Mouse (Mus musculus) ES-Bruce4 (cell line): ENCODE measurements at regions not wholly inside any gene's neighbourhood (a gene's known extent, or its start where the extent isn't known, plus 50 kb on each side); places are given as distances from the start of the nearest gene placed in this dataset.

Experiments
- H3K27ac ChIP-seq: 2 replicates; pipeline ENCODE4 v1.5.1; 2012; ENCODE audit warnings: low read length, inconsistent platforms; ENCODE audit not compliant: insufficient read depth
- H3K27me3 ChIP-seq: 2 replicates; pipeline ENCODE4 v1.6.1; 2012; ENCODE audit warnings: mild to moderate bottlenecking, low read length, inconsistent platforms; ENCODE audit not compliant: control insufficient read depth, poor library complexity, insufficient read depth, severe bottlenecking
- H3K36me3 ChIP-seq: 2 replicates; pipeline ENCODE4 v1.6.1; 2012; ENCODE audit warnings: inconsistent platforms, mild to moderate bottlenecking, low read length, moderate library complexity; ENCODE audit not compliant: control insufficient read depth, poor library complexity, insufficient read depth, severe bottlenecking
- H3K4me1 ChIP-seq: one replicate; pipeline ENCODE4 v1.8.1; 2011; ENCODE audit warnings: low read length; ENCODE audit not compliant: control insufficient read depth, insufficient read depth
- H3K4me3 ChIP-seq: 2 replicates; pipeline ENCODE4 v1.5.1; 2011; ENCODE audit warnings: low read depth, mild to moderate bottlenecking, low read length
- H3K9ac ChIP-seq: 2 replicates; pipeline ENCODE4 v1.6.1; 2012; ENCODE audit warnings: low read depth, mild to moderate bottlenecking, inconsistent platforms; ENCODE audit not compliant: poor library complexity, severe bottlenecking
- H3K9me3 ChIP-seq: replicated peaks from 2 replicates; pipeline ENCODE4 v1.6.1; 2012; ENCODE audit warnings: mild to moderate bottlenecking, low read length, inconsistent platforms; ENCODE audit not compliant: control insufficient read depth, poor library complexity, insufficient read depth, severe bottlenecking
- CTCF ChIP-seq: IDR thresholded peaks from one replicate; pipeline ENCODE4 v1.8.1; 2011; ENCODE audit warnings: low read depth, low read length
- EP300 ChIP-seq: IDR thresholded peaks from 2 replicates; pipeline ENCODE4 v1.6.1; 2011; ENCODE audit warnings: low read depth, low read length; ENCODE audit not compliant: insufficient read depth
- POLR2A ChIP-seq: IDR thresholded peaks from one replicate; pipeline ENCODE4 v1.8.1; 2011; ENCODE audit warnings: low read length; ENCODE audit not compliant: insufficient read depth

DNA sequence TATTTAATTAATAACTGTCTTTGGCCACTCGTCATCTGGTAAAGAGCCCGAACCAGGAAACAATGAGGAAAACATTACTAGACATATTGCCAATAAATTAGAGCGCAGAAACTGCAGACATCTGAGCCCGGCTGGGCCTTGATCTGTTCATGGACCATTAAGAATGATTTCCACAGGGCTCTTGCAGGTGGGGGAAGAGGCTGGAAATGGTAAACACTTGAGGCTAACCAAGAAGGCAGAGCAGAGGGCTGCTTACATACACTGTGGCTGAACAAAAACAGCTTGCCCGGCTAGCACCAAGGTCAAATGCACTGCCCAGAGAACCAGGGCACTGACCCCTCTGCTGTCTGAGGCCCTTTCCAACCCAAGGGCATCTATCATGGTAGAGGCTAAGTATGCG, 115.5 kb upstream of the Twist2 start:
- TF ChIP-seq CTCF, result no peak
- TF ChIP-seq EP300, result no peak
- TF ChIP-seq POLR2A, result no peak
- no peaks in the 10 kb centered on the region for H3K4me1 ChIP-seq
- H3K27ac ChIP-seq, result no peak overlapping the region
- no peak overlapping the region for H3K9ac ChIP-seq
- no peaks in the 10 kb centered on the region for H3K36me3 ChIP-seq
- H3K9me3 ChIP-seq, result no peaks in the 10 kb centered on the region
- H3K27me3 ChIP-seq, result no peaks in the 10 kb centered on the region
- H3K4me3 ChIP-seq, result no peak overlapping the region

DNA sequence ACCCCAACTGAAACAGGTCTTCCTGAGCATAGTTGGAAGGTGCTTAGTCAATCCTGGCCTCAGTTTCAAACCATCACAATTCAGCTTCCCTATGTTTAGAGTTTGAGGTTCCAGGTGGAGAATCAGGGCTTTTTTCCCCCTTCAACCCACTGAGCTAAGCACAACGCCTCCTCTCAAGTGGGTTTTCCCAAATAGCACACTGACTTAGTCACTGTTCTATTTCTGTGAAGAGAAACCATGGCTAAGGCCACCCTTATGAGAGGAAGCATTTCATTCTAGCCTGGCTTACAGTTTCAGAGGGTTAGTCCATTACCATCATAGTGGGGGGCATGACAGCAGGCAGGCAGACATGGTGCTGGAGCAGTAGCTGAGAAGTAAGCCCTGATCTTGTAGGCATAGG, 109.7 kb upstream of the Twist2 start:
- Histone ChIP-seq H3K9ac (no peak overlapping the region), H3K27ac (no peak overlapping the region), H3K4me3 (no peak overlapping the region), H3K36me3 (no peaks in the 10 kb centered on the region), H3K27me3 (no peaks in the 10 kb centered on the region), H3K9me3 (no peaks in the 10 kb centered on the region), H3K4me1 (no peaks in the 10 kb centered on the region)
- no peak for TF ChIP-seq CTCF
- TF ChIP-seq EP300, result no peak
- TF ChIP-seq POLR2A, result no peak

DNA sequence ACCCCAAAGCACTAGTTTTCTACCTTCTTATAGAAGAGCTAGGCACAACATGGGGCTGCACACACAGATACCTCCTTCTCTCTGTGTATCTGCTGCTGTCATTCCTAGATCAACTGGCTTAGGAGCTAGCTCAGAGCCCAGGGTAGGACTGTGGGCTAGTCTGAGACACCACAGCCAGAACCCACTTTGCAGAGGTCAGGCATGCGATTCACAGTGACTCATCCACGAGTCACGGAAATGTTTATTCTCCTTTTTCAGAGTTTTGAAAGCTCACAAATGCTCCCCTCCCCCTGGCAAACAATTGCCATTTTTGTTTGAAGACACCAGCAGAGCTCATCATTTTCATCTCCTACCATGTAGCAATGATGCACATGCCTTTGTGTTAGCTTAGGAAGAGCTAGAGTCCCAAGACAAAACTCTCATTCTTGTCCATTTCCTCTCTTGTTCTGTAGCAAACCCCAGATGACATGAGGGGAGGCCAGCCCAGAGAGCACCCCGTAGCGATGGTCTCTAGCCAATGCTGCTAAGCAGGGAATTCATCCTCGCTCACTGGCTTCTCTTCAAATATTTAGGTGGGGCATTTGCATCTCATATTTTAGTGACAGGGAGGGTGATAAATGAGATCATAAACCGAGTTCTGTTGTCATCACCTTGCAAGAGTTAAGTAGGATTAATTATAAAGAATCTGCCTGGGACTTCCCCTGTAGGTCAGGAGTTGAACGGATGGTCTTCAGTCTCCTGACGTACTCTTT, 108.4 kb upstream of the Twist2 start:
- no peak overlapping the region for H3K4me3 ChIP-seq
- no peak overlapping the region for H3K27ac ChIP-seq
- H3K36me3 ChIP-seq, result no peaks in the 10 kb centered on the region
- no peaks in the 10 kb centered on the region for H3K9me3 ChIP-seq
- H3K9ac ChIP-seq, result no peak overlapping the region
- H3K4me1 ChIP-seq, result no peaks in the 10 kb centered on the region
- TF ChIP-seq CTCF (no peak), POLR2A (no peak), EP300 (no peak)
- H3K27me3 ChIP-seq, result no peaks in the 10 kb centered on the region

DNA sequence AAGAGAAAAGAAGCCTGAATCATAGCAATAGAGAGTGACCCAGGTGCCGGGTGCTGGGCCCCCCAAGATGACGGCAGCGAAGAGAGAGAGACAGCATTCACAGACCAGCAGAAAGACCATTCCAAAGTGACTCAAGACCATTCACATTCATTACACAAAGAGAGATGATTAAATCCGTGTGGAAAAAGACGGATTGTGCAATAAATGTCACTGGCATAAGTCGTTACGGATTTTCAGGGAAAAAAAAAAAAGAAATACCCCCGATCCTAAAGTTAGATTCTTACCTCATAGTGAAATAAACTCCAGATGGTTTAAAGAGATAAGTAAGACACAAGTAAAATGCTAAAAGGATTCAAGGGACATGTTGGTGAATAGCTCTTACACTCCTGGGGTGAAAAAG, 104.2 kb upstream of the Twist2 start:
- no peak overlapping the region for H3K4me3 ChIP-seq
- no peaks in the 10 kb centered on the region for H3K36me3 ChIP-seq
- no peaks in the 10 kb centered on the region for H3K27me3 ChIP-seq
- no peaks in the 10 kb centered on the region for H3K4me1 ChIP-seq
- H3K27ac ChIP-seq, result no peak overlapping the region
- H3K9ac ChIP-seq, result no peak overlapping the region
- no peaks in the 10 kb centered on the region for H3K9me3 ChIP-seq
- no peak for TF ChIP-seq EP300

DNA sequence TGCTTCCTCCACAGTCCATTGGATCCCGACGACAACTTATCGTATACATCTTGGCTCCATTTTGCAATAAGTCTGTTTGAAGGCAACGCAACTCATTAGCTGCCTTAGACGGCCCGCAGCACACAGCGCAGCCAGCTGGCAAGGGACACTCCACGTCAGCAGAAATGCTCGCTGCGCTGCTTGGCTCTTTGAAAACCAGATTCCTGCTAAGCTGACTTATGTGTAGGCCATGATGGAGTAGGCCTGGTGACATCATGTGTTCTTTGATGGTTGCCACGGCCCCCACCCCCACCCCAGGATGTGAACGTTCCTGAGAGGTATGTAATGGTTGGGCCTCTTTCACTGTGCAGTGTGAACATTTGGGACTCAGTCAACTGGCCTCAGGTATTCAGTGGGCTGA, 99.8 kb upstream of the Twist2 start:
- H3K9me3 ChIP-seq, result no peaks in the 10 kb centered on the region
- no peaks in the 10 kb centered on the region for H3K27me3 ChIP-seq
- H3K36me3 ChIP-seq, result no peaks in the 10 kb centered on the region
- H3K27ac ChIP-seq, result no peak overlapping the region
- H3K9ac ChIP-seq, result no peak overlapping the region
- H3K4me1 ChIP-seq, result no peaks in the 10 kb centered on the region
- no peak for TF ChIP-seq EP300
- no peak for TF ChIP-seq POLR2A
- TF ChIP-seq CTCF, result no peak
- no peak overlapping the region for H3K4me3 ChIP-seq

DNA sequence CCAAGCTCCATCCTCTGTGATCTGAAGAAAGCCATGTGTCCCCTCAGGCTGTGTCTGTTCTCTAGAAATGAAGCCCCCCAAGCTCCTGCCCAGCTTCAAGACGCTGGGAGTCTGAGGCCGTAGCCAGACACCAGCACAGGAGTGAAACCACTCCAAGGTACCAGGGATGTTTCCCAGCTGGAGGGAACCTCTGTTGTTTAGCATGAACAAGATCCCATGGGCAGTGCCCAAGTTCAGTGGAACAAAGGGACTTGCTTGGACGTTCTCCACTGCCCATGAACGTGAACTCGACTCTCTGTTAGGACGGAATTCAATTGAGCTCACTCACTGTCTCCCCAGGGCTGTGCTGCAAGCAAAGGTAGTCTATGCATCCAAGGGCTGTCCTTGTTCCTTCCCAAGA, 99.2 kb upstream of the Twist2 start:
- Histone ChIP-seq H3K36me3 (no peaks in the 10 kb centered on the region), H3K27me3 (no peaks in the 10 kb centered on the region), H3K27ac (no peak overlapping the region), H3K4me3 (no peak overlapping the region), H3K9ac (no peak overlapping the region), H3K9me3 (no peaks in the 10 kb centered on the region), H3K4me1 (no peaks in the 10 kb centered on the region)
- TF ChIP-seq EP300 (no peak), POLR2A (no peak), CTCF (no peak)
